23 mouse cellular contexts compared by ENCODE assay signal in the genomic region with DNA sequence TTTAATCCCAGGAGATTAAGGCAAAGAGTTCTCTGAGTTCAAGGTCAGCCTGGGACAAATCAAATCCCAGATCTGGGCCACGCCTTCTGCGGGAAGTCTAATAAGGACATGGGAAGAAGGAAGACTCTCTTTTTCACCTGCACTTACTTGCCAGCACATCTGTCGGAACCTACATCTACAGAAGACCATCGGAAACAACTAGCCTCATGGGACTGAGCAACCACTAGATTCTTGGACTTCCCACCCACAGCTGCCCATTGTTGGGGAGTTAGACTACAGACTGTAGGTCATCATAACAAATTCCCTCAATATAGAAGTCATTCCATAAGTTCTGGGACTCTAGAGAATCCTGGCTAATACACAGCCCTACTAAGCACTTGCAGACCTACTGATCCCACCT. TPM values are rescaled to one million over a fixed set of nuclear protein-coding genes. Genes with fewer than 3 reads are reported as not detected.
DNase-seq lines count a peak whose midpoint lies in the region; ATAC-seq and TF ChIP-seq lines count a peak whose summit lies in the region.
"Had no signal": no experiment of that assay in that cellular context is flagged by ENCODE, and none has a peak within 500 bp of the region (broad histone marks: within the 10 kb centered on the region; RNA-seq: fewer than 3 reads in every experiment).

No protein-coding gene starts in this region.

- TF ChIP-seq EP300 in CH12.LX (IDR thresholded peaks at IDR 0.05; ENCODE audit: low read length): peak; percentile 31

- TF ChIP-seq RAD21 in CH12.LX (IDR thresholded peaks at IDR 0.05; ENCODE audit: low read depth, low read length): no peak

- ATAC-seq in embryonic facial prominence, embryonic 13.5 days (ENCODE audit: insufficient number of reproducible peaks, insufficient read depth, low FRiP score, low TSS enrichment, low read depth): no peak
- ATAC-seq in forebrain, embryonic 11.5 days (replicated peaks; ENCODE audit: low FRiP score): no peak
- ATAC-seq: activated CD4-positive, CD25-positive, alpha-beta regulatory T cell, adult 4 months; CD4-positive, CD25-positive, alpha-beta regulatory T cell, adult 4 months; Patski had no signal

- no peak for DNase-seq in embryonic facial prominence, embryonic 10.5 days (ENCODE audit: low spot score)
- DNase-seq in gastrocnemius, adult 2 months: no peak
- no peak for DNase-seq in gastrocnemius, postnatal 25 days
- no peak for DNase-seq in CH12.LX (ENCODE audit: extremely low read depth)
- DNase-seq in limb, embryonic 10.5 days (ENCODE audit: low spot score): no peak
- no peak for DNase-seq in heart, postnatal 4 days
- DNase-seq in forebrain, embryonic 11.5 days (ENCODE audit: low spot score): no peak
- DNase-seq: adrenal gland, adult 2 months; adrenal gland, adult 8-10 months; adrenal gland, postnatal 10 days; adrenal gland, postnatal 14 days; adrenal gland, postnatal 25 days; adrenal gland, postnatal 36 days; B cell, adult 2 months; cerebellum, adult 11 months; cerebellum, adult 11-12 months; cerebellum, adult 18-20 months had no signal

- H3K27me3 ChIP-seq in embryonic facial prominence, embryonic 13.5 days: no peaks in the 10 kb centered on the region
- H3K27me3 ChIP-seq in embryonic facial prominence, embryonic 10.5 days (replicated peaks; ENCODE audit: low read depth, poor library complexity, severe bottlenecking): 0 out of 2 replicates have a peak, but pooled peaks cover 5% of the 10 kb centered on the region
- no peaks in the 10 kb centered on the region for H3K27me3 ChIP-seq in CH12.LX (replicated peaks)
- H3K27me3 ChIP-seq in limb, embryonic 10.5 days (ENCODE audit: low read depth, poor library complexity, severe bottlenecking): no peaks in the 10 kb centered on the region
- no peaks in the 10 kb centered on the region for H3K27me3 ChIP-seq in forebrain, embryonic 11.5 days (ENCODE audit: control insufficient read depth, insufficient read depth, low read length)
- H3K27me3 ChIP-seq: Patski had no signal

- peaks cover 33% of the 10 kb centered on the region for H3K79me2 ChIP-seq in CH12.LX (replicated peaks; ENCODE audit: control insufficient read depth, extremely low read depth, insufficient read depth, poor library complexity, severe bottlenecking)

- dilution Hi-C loops in CH12.LX (cut with MboI; ENCODE audit: extremely low pct_ligation_motif_present, extremely low pct_unique_long_range_greater_than_20kb, low sequenced_read_pairs): no loop called here

- H3K27ac ChIP-seq in embryonic facial prominence, embryonic 13.5 days: peak overlapping the region; percentile 91; the same call in 1 of the 2 replicates
- H3K27ac ChIP-seq in embryonic facial prominence, embryonic 10.5 days (replicated peaks): no peak overlapping the region
- peak overlapping the region; percentile 98 for H3K27ac ChIP-seq in gastrocnemius, adult 2 months
- peak overlapping the region; percentile 67 for H3K27ac ChIP-seq in CH12.LX (ENCODE audit: insufficient read depth, low read depth)
- H3K27ac ChIP-seq in limb, embryonic 10.5 days: peak overlapping the region; percentile 82; the same call in 1 of the 2 replicates
- no peak overlapping the region for H3K27ac ChIP-seq in forebrain, embryonic 11.5 days (ENCODE audit: low read depth, low read length)

- peaks cover 38% of the 10 kb centered on the region for H3K4me1 ChIP-seq in embryonic facial prominence, embryonic 13.5 days
- peaks cover 27% of the 10 kb centered on the region for H3K4me1 ChIP-seq in embryonic facial prominence, embryonic 10.5 days
- peaks cover 57 to 82% of the 10 kb centered on the region in 2 experiments for H3K4me1 ChIP-seq in CH12.LX (ENCODE audit: control insufficient read depth in 1 of 2, insufficient read depth in 2 of 2)
- H3K4me1 ChIP-seq in limb, embryonic 10.5 days: peaks cover 48% of the 10 kb centered on the region
- H3K4me1 ChIP-seq in forebrain, embryonic 11.5 days (replicated peaks; ENCODE audit: control insufficient read depth, insufficient read depth, low read length): no peaks in the 10 kb centered on the region

- no peaks in the 10 kb centered on the region for H3K9me3 ChIP-seq in embryonic facial prominence, embryonic 13.5 days
- no peaks in the 10 kb centered on the region for H3K9me3 ChIP-seq in embryonic facial prominence, embryonic 10.5 days
- H3K9me3 ChIP-seq in CH12.LX (replicated peaks; ENCODE audit: low read length): no peaks in the 10 kb centered on the region
- H3K9me3 ChIP-seq in limb, embryonic 10.5 days (replicated peaks): no peaks in the 10 kb centered on the region
- H3K9me3 ChIP-seq in forebrain, embryonic 11.5 days (ENCODE audit: control insufficient read depth, low read length): no peaks in the 10 kb centered on the region
- H3K9me3 ChIP-seq: G1E had no signal

- no peak overlapping the region for H3K4me3 ChIP-seq in embryonic facial prominence, embryonic 13.5 days
- H3K4me3 ChIP-seq in embryonic facial prominence, embryonic 10.5 days: no peak overlapping the region
- no peak overlapping the region for H3K4me3 ChIP-seq in gastrocnemius, adult 2 months
- peak overlapping the region in 1 of 3 experiments; percentile 45 for H3K4me3 ChIP-seq in CH12.LX (replicated peaks in 1 of 3; ENCODE audit: low read depth in 2 of 3, low read length in 2 of 3, poor library complexity in 1 of 3)
- no peak overlapping the region for H3K4me3 ChIP-seq in limb, embryonic 10.5 days
- no peak overlapping the region for H3K4me3 ChIP-seq in forebrain, embryonic 11.5 days (ENCODE audit: low read depth, low read length)

- H3K36me3 ChIP-seq in embryonic facial prominence, embryonic 13.5 days: no peaks in the 10 kb centered on the region
- H3K36me3 ChIP-seq in embryonic facial prominence, embryonic 10.5 days (replicated peaks): no peaks in the 10 kb centered on the region
- H3K36me3 ChIP-seq in CH12.LX (replicated peaks in 1 of 2; ENCODE audit: control insufficient read depth in 1 of 2, insufficient read depth in 1 of 2, low read length in 1 of 2): peaks cover 13 to 21% of the 10 kb centered on the region in 2 experiments
- H3K36me3 ChIP-seq in limb, embryonic 10.5 days: no peaks in the 10 kb centered on the region
- H3K36me3 ChIP-seq in forebrain, embryonic 11.5 days (ENCODE audit: control insufficient read depth, insufficient read depth, low read length): no peaks in the 10 kb centered on the region
- H3K36me3 ChIP-seq: G1E had no signal

- 94% methylated on average over 4 of the region's 4 CpGs for WGBS in embryonic facial prominence, embryonic 13.5 days
- 93% methylated on average over 4 of the region's 4 CpGs for WGBS in embryonic facial prominence, embryonic 10.5 days
- 97% methylated on average over 4 of the region's 4 CpGs for WGBS in limb, embryonic 10.5 days
- 93% methylated on average over 4 of the region's 4 CpGs for whole genome bisulfite sequencing in forebrain, embryonic 11.5 days

- no peak overlapping the region for H3K9ac ChIP-seq in embryonic facial prominence, embryonic 13.5 days
- peak overlapping the region; percentile 39; the same call in 1 of the 2 replicates for H3K9ac ChIP-seq in CH12.LX (ENCODE audit: insufficient read depth, low read depth)
- H3K9ac ChIP-seq in forebrain, embryonic 11.5 days (ENCODE audit: low read length): no peak overlapping the region

- TF ChIP-seq POLR2A in CH12.LX (IDR thresholded peaks at IDR 0.05; ENCODE audit: low read depth, low read length): no peak

- in situ Hi-C loops in CH12.LX (cut with MboI; ENCODE audit: low pct_ligation_motif_present, low pct_unique_long_range_greater_than_20kb, low sequenced_read_pairs): loop anchor here (10.0 kb wide), 1 partner anchor 156 kb away; no protein-coding TSS in a partner anchor

- TF ChIP-seq CTCF in gastrocnemius, adult 2 months (IDR thresholded peaks at IDR 0.05): no peak
- TF ChIP-seq CTCF in CH12.LX (conservative IDR thresholded peaks at IDR 0.05 in 1 of 2, IDR thresholded peaks at IDR 0.05 in 1 of 2; ENCODE audit: low read depth in 2 of 2, low read length in 2 of 2): no peak

- H3K4me2 ChIP-seq in embryonic facial prominence, embryonic 13.5 days: no peak overlapping the region
- peak overlapping the region; percentile 22; the same call in 1 of the 2 replicates for H3K4me2 ChIP-seq in CH12.LX (ENCODE audit: insufficient read depth, low read depth, poor library complexity, severe bottlenecking)
- H3K4me2 ChIP-seq in forebrain, embryonic 11.5 days (ENCODE audit: low read depth, low read length, severe bottlenecking): no peak overlapping the region

- intact Hi-C loops in gastrocnemius, adult 2 months (cut with DNase I): no loop called here

RNA-seq across cellular contexts. Expression of gene Ip6k3, which starts 1.0 kb away (rescaled TPM):
- 0.40 and 0.42 TPM in 2 replicates for polyA plus RNA-seq in embryonic facial prominence, embryonic 13.5 days (2015; fragmentation: Nextera tagmentation; extraction: Ambion mirVana)
- not detected in 2 replicates for polyA plus RNA-seq in embryonic facial prominence, embryonic 10.5 days (2016; fragmentation: Nextera tagmentation; extraction: Ambion mirVana)
- total RNA-seq in gastrocnemius, adult 2 months (2021): 10 to 100 TPM; 30.9 to 84.2 TPM
- 10 to 100 TPM; 73.4 to 94.9 TPM for total RNA-seq in gastrocnemius, postnatal 25 days (2021)
- total RNA-seq in CH12.LX (2012; rRNA removed): 43.4 and 65.7 TPM in 2 replicates
- total RNA-seq in CH12.LX (2014; rRNA removed): 25.9 and 26.3 TPM in 2 replicates
- polyA plus RNA-seq in CH12.LX (2012; ENCODE audit: insufficient read length, low read depth): 49.6 and 53.9 TPM in 2 replicates
- polyA plus RNA-seq in limb, embryonic 10.5 days (2016; fragmentation: Nextera tagmentation; extraction: Ambion mirVana): not detected in 2 replicates
- total RNA-seq in heart, postnatal 4 days (2021): 1 to 10 TPM; 3.6 to 4.0 TPM
- polyA plus RNA-seq in forebrain, embryonic 11.5 days (2014; fragmentation: Nextera tagmentation; extraction: Ambion mirVana): 0.08 and 0.19 TPM in 2 replicates
- total RNA-seq: MEL had no signal
- polyA plus RNA-seq: activated CD4-positive, CD25-positive, alpha-beta regulatory T cell, adult 4 months; CD4-positive, CD25-positive, alpha-beta regulatory T cell, adult 4 months; G1E had no signal

RNA-seq across cellular contexts. Expression of gene Uqcc2, which starts 34.9 kb away (rescaled TPM):
- 328 and 350 TPM in 2 replicates for polyA plus RNA-seq in embryonic facial prominence, embryonic 13.5 days (2015; fragmentation: Nextera tagmentation; extraction: Ambion mirVana)
- 407 and 410 TPM in 2 replicates for polyA plus RNA-seq in embryonic facial prominence, embryonic 10.5 days (2016; fragmentation: Nextera tagmentation; extraction: Ambion mirVana)
- total RNA-seq in gastrocnemius, adult 2 months (2021): 100 to 1,000 TPM; 405 to 424 TPM
- total RNA-seq in gastrocnemius, postnatal 25 days (2021): 100 to 1,000 TPM; 356 to 366 TPM
- total RNA-seq in CH12.LX (2012; rRNA removed) (198 and 208 TPM in 2 replicates), CH12.LX (2014; rRNA removed) (240 and 277 TPM in 2 replicates)
- polyA plus RNA-seq in CH12.LX (2012; ENCODE audit: insufficient read length, low read depth): 107 and 126 TPM in 2 replicates
- 400 and 433 TPM in 2 replicates for polyA plus RNA-seq in limb, embryonic 10.5 days (2016; fragmentation: Nextera tagmentation; extraction: Ambion mirVana)
- total RNA-seq in heart, postnatal 4 days (2021): 100 to 1,000 TPM; 256 to 274 TPM
- 330 and 336 TPM in 2 replicates for polyA plus RNA-seq in forebrain, embryonic 11.5 days (2014; fragmentation: Nextera tagmentation; extraction: Ambion mirVana)

RNA-seq across cellular contexts. Expression of gene Lemd2, which starts 35.7 kb away (rescaled TPM):
- 18.0 and 20.8 TPM in 2 replicates for polyA plus RNA-seq in embryonic facial prominence, embryonic 13.5 days (2015; fragmentation: Nextera tagmentation; extraction: Ambion mirVana)
- 18.8 and 20.0 TPM in 2 replicates for polyA plus RNA-seq in embryonic facial prominence, embryonic 10.5 days (2016; fragmentation: Nextera tagmentation; extraction: Ambion mirVana)
- 10 to 100 TPM; 22.4 to 23.9 TPM for total RNA-seq in gastrocnemius, adult 2 months (2021)
- 10 to 100 TPM; 18.0 to 21.8 TPM for total RNA-seq in gastrocnemius, postnatal 25 days (2021)
- total RNA-seq in CH12.LX (2012; rRNA removed): 26.5 and 28.8 TPM in 2 replicates
- total RNA-seq in CH12.LX (2014; rRNA removed): 15.1 and 15.5 TPM in 2 replicates
- 18.4 and 22.5 TPM in 2 replicates for polyA plus RNA-seq in CH12.LX (2012; ENCODE audit: insufficient read length, low read depth)
- 17.9 and 20.2 TPM in 2 replicates for polyA plus RNA-seq in limb, embryonic 10.5 days (2016; fragmentation: Nextera tagmentation; extraction: Ambion mirVana)
- total RNA-seq in heart, postnatal 4 days (2021): 10 to 100 TPM; 35.3 to 36.4 TPM
- polyA plus RNA-seq in forebrain, embryonic 11.5 days (2014; fragmentation: Nextera tagmentation; extraction: Ambion mirVana): 18.1 and 27.8 TPM in 2 replicates

Comparison
In these comparisons a context has a peak if more than half of its experiments do, and no peak if none do; other contexts are left out.
1. H3K27ac ChIP-seq: peak in embryonic facial prominence, embryonic 13.5 days (single experiment), gastrocnemius, adult 2 months (single experiment), CH12.LX (single experiment) and limb, embryonic 10.5 days (single experiment); none in embryonic facial prominence, embryonic 10.5 days (single experiment) and forebrain, embryonic 11.5 days (single experiment).
2. RNA of gene Ip6k3, which starts 1.0 kb away (polyA plus RNA-seq): 49.6 to 53.9 TPM in CH12.LX; 0.40 to 0.42 TPM in embryonic facial prominence, embryonic 13.5 days, 0.08 to 0.19 TPM in forebrain, embryonic 11.5 days, not detected in embryonic facial prominence, embryonic 10.5 days and not detected in limb, embryonic 10.5 days; every median in the first group is over 10 times any median in the second.